Mouse (Mus musculus): ENCODE measurements around the gene Cdh23.

The Cdh23 gene

DNA sequence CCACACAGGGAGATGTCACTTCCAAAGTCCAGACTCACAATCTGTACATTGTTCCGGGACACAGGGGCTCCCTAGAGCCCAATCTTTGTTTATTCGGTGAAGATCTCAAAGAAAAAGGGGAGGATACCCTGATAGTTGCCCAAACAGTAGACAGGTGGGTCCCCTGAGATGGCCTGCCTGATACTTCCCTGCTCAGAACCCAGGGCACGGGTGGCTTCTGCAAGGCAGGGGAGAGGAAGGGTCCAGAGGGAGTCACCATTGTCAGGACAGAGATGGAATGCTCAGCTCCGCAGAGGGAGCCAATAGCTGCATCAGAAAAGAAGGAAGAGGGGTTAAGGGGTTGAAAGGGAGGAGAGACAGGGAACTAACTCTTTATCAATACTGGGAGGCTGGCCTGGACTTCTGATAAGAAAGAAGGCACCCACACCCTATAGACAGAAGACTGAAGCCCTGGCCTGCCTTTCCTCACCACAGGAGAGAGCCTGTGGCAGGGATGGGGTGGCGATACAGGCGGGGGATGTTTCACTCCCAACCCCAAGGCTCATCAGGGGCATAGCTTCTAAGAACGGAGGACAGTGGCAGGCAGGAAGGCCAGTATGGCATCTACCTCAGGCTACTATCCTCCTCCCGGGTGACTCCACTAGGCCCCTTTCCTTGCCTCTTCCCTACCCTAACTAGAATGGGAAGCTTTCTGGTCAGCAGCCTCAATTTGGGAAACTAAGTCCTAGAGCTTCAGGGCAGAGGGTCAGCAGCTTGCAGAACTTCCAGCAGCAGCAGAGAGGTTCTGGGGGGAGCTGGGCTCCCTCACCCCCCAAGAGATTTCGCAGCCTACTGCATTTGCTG lies 348.3 kb downstream of the Cdh23 start:
- in situ Hi-C loops (cut with MboI, MseI), result loop anchor here (5.0 kb wide), 1 partner anchor 34 kb away; no protein-coding TSS in a partner anchor

DNA sequence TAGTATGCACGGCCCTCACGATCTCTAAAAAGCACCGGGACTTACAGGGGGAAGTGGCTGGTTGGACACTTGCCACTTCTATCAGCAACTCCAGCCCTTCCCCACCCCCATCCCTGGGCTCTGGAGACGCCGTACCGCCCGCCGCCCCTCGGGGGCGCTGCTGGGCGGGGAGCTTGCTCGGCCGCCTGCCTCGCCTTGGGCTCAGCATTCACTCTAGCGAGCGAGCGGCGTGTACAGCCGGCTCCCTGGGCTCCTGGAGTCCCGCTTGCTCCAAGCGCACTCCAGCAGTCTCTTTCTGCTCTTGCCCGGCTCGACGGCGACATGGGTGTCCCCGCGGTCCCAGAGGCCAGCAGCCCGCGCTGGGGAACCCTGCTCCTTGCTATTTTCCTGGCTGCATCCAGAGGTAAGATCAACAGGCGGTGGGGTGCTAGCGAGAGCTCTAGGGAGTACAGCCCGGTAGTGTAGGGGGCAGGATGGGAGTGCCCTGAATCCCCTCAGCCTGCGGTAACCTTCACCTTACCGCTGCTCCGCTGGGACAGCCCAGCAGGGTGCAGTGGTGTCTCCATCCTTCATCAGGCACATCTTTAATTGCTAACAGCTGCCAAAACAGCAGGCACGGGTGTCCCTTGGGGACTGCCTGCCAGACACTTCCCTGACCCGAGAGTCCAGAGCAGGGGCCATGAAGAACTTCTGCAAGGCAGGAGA lies 349.4 kb downstream of the Cdh23 start, which contains the start of gene Vsir:
Gene Vsir (plus strand): TSS at position 151 of the 705 bp plus-strand sequence.
- in situ Hi-C loops (cut with MboI, MseI), result loop anchor here (5.0 kb wide), 1 partner anchor 35 kb away; no protein-coding TSS in a partner anchor

DNA sequence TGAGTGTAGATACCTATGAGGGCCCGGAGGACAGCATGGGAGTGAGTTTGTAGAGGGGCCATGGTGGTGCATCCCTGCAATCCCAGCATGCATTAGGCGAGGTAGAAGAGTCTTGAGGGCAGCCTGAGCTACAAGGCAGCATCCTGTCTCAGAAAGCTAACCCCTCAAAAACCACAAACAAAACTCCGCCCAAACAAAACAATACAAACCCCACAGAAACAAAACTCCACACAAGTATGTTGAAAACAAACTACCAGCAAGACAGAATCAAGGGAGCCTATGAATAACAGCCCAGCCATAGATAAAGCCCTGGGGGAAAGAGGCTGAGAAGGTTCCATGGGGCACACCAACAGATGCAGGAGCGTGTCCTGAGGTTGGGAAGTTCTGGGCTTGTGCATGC lies 350.2 kb downstream of the Cdh23 start:
- in situ Hi-C loops (cut with MboI, MseI), result loop anchor here (5.0 kb wide), 1 partner anchor 36 kb away; no protein-coding TSS in a partner anchor

DNA sequence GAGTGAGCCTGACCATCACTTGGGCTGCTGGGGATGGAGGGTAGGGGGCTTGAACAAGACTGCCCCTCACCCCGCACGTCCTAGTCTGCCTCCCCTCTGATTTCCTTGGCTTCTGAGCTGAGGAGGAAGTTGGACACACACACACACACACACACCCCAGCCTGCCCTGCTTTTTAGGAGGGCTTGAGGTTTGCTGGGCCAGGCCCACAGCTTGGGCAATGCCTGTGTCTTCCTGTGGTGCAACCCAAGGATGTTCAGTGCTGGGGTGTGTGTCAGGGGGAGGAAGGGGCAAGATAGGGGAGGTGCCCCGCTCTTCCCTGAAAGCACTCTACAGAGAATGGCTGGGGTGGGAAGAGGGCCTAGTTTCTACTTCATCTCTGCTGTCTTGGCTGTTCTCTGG lies 352.2 kb downstream of the Cdh23 start:
- in situ Hi-C loops (cut with MboI, MseI), result no loop called here

DNA sequence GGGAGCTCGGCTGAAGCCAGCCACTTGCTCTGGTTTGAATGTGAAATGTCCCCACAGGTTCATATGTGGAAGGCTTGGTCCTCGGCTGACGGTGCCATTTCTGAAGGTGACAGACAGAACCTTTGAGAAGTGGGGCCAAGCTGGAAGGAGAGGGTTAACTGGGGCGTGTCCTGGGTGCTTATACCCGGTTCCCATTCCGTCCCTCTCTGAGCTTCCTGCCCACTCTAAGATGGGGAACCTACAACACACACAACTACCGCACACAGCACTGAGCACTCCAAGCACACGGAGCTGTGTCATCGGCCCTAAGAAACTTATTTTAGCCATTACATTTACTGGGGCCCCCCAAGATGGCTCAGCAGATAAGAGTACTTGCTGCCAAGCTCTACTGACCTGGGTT lies 354.8 kb downstream of the Cdh23 start:
- in situ Hi-C loops (cut with MboI, MseI), result no loop called here

DNA sequence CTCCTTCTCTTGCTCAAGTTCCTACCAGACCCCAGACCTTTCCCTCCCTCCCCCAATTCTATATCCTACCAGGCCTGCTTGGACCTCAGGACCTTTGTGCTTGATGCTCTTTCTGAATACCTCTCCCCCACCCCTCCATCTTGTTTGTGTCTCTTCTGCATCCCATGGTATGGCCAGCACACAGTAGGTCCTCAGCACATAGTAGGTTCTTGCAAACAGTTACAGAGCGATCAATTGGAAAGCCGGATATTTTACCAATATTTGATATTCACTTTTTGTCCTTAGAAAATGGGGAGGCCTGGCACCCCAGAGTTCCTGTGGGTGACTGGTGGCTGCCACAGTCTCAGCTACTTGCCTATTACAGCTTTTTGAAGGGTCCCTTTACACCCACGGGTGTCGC lies 361.3 kb downstream of the Cdh23 start:
- in situ Hi-C loops (cut with MboI, MseI), result loop anchor here (10.0 kb wide), 1 partner anchor 720 kb away; no protein-coding TSS in a partner anchor

DNA sequence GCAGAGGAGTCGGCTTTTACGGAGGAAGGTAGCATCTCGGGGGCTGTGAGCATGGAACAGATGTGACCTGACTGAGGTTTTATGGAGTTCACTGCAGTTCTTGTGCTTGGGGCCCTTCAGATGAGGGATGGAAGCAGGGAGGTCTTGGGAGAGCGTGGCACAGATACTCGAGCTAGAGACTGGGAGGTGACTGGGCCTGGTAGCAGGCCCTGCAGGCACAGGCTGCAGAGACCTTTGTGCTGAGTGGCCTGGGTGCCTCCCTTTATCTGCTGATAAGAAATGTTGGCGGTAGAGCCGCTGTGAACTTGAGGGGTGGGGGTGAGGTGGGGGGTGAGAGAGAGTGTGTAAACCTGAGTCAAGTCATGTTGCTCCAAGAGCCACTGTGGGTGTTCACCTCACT lies 361.7 kb downstream of the Cdh23 start:
- in situ Hi-C loops (cut with MboI, MseI), result loop anchor here (10.0 kb wide), 1 partner anchor 720 kb away; no protein-coding TSS in a partner anchor

DNA sequence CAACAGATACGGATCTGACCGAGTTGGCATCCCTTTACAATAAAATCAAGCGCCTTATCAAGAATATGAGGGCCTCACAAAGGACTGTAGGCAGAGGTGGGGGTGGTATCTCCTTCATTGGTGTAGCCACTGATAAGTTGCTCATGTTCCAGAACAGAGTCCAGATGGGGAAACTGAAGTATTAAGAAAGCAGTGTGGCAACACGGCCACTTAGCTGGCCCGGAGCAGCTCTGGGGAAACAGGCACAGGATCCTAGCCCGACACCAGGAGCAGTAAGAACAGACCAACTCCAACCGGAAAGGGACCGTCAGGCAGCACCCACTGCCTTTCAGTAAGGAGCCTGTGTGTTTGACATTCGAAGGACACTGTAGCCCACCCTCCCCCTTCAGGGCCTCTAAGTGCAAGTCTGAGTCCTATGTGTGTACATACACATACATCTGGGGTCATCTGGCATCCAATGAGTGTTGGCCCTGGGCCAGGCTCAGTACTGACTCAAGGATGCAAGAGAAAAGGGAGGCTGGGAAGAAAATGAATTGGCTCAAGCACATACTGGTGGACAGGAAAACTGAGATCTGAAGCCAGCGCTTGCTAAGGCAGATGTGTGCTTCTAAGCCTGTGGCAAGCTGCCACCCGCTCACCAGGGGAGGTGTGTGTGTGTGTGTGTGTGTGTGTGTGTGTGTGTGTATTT lies 367.2 kb downstream of the Cdh23 start:
- in situ Hi-C loops (cut with MboI, MseI), result no loop called here

DNA sequence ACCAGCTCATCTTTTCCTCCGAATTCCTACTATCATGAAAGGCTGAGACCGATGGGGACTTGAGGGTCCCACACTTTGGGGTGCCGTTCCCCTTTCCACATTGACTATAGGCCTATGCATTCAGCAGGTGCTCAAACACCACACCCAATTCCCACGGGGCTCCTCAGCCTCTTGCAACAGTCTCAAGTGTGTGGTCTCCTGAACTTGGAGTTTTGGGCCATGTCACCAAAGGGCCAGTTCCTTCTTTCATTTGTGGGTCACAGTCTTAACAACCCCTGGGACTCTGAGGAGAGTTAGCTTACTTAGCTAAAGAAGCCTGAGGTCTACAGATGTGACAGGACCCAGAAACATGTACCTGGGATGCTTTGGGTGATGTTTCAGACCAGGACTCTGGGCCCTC lies 380.1 kb downstream of the Cdh23 start:
- in situ Hi-C loops (cut with MboI, MseI), result no loop called here

DNA sequence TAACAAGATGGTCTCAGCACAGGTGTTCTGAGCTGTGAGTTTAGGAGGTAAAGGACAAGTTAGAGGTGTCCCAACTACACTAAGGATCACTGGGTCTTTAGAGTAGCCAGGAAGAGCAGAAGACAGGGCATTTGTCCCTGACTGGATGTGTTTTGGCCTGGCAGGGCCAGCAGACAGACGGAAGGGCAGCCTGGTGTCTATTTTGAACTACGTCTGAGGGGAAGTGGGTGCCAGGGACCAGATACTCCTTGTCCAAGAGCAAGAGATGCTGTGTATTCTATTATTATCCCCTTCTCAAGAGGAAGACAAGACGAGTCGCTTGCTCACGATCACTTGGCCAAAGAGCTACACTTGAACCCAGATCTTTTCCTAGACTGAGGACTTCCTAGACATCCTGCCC lies 382.7 kb downstream of the Cdh23 start:
- in situ Hi-C loops (cut with MboI, MseI), result loop anchor here (5.0 kb wide), 1 partner anchor 99 kb away; no protein-coding TSS in a partner anchor

DNA sequence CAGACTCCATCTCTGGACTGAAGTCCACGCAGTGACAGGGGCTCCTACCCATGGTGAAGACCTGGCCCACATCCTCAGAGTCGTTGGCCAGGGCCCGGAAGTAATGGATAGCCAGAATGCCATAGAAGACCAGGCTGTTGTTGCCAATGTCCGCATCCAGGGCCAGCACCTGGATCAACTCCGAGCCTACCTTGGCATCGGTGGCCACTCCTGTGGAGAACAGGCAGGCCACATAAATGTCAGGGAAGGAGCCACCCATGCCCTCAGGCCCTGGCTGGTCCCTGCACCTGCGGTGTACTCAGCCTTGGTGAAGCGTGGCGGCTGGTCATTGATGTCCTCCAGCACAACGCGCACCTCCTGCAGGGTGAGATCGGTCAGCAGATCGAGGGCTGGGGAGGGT lies 385.7 kb downstream of the Cdh23 start:
- in situ Hi-C loops (cut with MboI, MseI), result loop anchor here (5.0 kb wide), 1 partner anchor 102 kb away; no protein-coding TSS in a partner anchor

DNA sequence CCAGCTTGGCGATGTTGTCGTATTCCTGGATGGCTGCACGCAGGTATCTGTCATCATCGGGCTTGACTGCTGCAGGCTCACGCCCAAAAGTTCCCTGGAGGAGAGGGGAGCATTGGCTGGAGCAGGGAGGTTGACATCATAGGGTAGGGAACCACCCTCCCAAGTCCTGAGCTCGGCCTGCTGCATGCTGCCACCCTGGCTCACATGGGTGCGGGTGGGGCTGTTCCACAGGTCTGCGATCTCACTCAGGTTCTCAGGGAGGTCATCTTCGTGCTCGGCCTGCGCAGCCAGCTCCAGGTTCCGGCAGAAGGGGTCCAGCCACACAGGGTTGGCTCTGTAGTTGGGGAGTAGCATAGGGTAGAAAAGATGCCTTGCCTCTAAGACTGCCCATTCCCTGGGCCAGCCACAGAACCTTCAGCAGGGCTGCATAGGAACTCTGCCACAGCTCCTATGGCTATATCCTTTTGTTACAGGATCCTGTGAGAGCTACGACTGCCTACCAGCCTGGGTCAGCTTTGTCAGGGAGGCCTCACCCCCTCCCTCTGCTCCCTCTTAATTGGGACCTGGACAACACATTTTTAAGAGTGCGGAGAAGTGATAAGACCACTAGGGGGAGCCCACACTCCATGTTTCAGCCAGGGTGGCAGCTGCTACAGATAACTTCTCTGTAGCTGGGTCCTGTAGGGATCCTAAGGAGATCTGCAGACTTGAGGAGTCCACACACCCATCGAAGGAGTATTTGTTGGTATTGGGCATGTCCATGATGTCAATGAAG lies 391.2 kb downstream of the Cdh23 start:
- in situ Hi-C loops (cut with MboI, MseI), result loop anchor here (5.0 to 10.0 kb wide), 2 partner anchors 307 to 450 kb away; partner anchors contain the start of gene Slc29a3

DNA sequence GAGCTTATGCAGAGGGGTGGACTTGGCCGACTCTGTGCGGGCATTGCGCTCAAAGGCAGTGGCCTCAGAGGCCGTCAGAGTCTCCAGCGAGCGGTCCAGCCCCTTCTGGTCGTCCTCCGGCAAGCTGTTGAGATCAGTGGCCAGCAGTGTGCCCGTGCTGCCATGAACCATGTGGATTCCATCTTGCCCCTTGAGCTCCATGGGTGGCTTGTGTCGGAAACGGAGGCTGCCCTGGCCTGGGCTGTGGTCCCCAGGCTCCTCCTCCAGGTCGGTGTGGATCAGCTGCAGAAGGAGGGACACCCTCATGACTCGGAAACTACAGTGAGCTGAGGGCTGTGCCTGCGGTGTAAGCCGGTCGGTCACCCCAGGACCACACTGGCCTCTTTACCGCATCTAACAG lies 392.9 kb downstream of the Cdh23 start:
- in situ Hi-C loops (cut with MboI, MseI), result loop anchor here (10.0 kb wide), 1 partner anchor 451 kb away; the partner anchor contains the start of gene Slc29a3

DNA sequence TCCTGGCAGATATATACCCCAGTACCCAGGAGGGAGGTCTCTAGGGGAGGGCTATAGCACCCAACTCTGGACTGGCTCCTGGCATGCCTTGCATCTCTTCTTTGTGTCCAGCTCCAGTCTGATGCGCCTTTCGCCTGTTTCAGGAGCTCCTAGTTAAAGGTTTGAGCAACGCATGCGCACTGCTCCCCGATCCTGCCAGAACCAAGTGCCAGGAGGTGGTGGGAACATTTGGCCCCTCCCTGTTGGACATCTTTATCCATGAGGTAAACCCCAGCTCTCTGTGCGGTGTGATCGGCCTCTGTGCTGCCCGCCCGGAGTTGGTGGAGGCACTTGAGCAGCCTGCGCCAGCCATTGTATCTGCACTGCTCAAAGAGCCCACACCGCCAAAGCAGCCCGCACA lies 396.7 kb downstream of the Cdh23 start:
- in situ Hi-C loops (cut with MboI, MseI), result loop anchor here (10.0 kb wide), 1 partner anchor 455 kb away; the partner anchor contains the start of gene Slc29a3

DNA sequence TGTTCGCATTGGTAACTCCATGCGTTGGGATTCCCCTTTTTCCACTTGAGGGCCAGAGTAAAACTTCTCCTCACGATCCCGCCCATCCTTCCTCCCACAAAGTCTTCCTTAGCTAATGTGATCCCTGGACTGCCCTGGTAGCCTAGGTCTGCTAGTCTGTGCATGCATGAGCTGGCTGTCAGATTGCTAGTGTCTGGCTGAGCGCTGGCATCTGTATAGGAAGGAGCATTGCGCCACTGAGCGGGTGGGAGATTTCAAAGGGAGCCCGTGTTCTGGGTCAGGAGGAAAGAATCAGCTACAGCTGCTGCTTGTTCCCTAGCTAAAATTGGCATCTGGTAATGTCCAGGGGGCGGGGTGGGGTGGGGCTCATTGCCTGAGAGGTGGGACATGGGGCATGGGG lies 400.3 kb downstream of the Cdh23 start:
- in situ Hi-C loops (cut with MboI, MseI), result no loop called here

DNA sequence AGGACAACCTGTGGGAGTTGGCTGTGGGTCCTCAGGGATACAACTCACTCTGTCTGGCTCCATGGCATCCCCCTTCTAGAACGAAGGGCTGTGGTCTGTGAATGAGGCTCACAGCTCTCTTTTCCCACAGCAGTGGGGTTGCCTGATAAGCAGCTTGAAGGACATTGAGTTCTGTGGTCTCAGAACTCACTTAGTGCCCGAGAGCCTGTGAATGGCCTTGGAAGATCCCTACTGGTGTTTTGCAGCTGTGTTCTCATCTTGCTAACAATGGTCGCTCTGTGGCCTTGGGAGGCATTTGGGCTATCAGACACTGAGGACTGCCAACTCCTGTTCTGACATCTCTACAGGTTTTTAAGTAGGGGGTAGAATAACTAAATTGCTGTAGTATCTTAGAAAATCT lies 400.9 kb downstream of the Cdh23 start:
- in situ Hi-C loops (cut with MboI, MseI), result no loop called here

DNA sequence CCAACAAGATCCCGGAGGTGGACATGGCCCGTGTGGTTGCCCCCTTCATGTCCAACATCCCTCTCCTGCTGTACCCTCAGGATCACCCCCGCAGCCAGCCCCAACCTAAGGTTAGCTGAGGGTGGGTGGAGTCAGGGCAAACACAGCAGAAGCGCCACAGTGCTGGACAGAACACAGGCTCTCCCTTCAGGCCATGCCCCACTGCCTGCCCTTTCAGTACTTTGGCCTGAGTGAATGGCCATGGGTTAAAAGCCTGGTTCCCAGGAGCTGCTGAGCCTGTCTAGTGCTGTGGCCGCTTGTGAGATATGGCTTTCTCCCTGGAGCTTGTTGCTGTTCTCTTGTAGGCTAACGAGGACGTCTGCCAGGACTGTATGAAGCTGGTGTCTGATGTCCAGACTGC lies 401.7 kb downstream of the Cdh23 start:
- in situ Hi-C loops (cut with MboI, MseI), result no loop called here

DNA sequence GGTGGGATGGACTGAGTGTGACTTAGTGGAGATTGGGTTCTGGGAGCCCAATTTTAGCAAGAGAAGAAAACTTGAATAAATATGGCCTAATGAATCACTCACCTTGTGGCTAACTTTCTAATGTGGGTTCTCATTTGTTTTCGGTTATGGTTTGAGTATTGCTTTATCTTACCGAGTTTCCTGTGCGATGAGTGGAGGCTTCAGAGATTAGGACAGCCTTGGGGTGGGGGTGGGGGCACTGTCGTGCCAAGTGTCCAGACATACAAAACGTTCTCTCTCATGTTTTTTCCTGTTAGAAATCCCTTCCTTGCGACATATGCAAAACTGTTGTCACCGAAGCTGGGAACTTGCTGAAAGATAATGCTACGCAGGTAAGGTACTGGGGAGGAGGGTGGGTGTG lies 404.1 kb downstream of the Cdh23 start:
- in situ Hi-C loops (cut with MboI, MseI), result no loop called here

DNA sequence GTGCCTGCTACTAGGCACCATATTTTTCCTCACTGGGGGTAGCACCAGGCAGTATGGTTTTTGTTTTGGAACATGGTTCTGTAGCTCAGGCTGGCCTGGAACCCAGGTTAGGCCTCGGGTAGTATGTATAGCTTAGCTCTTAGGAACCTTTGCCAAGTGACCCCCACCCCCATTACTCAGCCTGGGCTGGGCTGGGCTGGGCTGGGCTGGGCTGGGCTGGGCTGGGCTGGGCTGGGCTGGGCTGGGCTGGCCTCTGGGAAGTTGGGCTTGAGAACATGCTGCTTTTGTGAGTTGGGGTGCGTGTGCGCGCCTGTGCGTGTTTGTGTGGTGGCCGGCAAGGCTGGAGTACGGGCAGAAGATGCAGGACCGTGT lies 405.6 kb downstream of the Cdh23 start:
- in situ Hi-C loops (cut with MboI, MseI), result no loop called here

DNA sequence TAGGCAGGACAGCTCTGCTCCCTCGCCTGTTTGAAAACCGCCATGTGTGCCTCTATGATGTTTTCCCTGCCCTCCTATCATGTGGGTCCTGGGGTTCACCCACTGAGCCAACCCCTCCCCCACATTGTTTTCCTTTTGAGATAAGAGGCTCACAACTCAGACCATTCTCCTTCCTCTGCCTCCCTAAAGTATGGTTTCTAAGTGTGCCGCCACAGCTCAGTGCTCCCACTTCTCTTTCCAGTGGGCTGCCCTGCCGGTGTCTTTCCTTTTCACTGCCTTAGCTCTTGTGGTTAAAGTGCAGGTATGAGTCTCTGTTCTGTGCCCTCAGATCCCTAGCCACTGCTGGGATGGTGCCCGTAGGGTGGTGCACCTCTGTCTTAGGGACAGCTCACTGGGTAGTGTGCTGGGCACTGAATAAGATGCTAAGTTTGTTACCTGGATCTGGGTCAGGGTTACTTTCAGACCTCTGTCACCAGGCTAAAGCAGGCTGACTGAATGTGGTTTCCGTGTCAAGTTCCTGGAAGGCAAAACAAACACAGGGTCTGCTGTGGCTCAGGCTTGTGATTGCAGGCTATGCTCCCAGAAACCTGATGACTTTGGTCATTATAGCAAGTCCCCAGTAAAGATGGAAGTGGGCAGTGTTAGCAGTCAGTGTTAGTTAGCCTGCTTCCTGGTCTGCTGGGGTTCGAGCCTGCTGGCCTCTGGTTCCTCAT lies 406.1 kb downstream of the Cdh23 start:
- in situ Hi-C loops (cut with MboI, MseI), result no loop called here

All from regulatory T cell (primary cell).